Mouse (Mus musculus): ENCODE data around the gene Gm11111. TPM values are rescaled to one million over a fixed set of nuclear protein-coding genes. Genes with fewer than 3 reads are reported as not detected.
"Not testable (repeated sequence)": the region's sequence is repeated elsewhere in the genome, so short reads cannot be mapped to it uniquely, and the experiment has no call there.

Gm11111 gene
- total RNA-seq (2021): not detected
- long read RNA-seq, experiment 1: 0 reads
- long read RNA-seq, experiment 2: 0 reads

GRCm38 (mm10) chr5:98552395-98552794 lies at the start of gene Gm11111:
Gene Gm11111, plus strand, starts transcription at chr5:98552695.
- no peak for DNase-seq (ENCODE audit: low spot score in 2 of 2)

GRCm38 (mm10) chr5:98516214-98516613 lies 36.3 kb upstream of the Gm11111 start:
- no peak for DNase-seq (ENCODE audit: low spot score in 2 of 2)

- DNase-seq (ENCODE audit: low spot score in 2 of 2): no peak
These were observed 32.4 kb upstream of the Gm11111 start for GRCm38 (mm10) chr5:98520118-98520517.

- DNase-seq (ENCODE audit: low spot score in 2 of 2): no peak
These were observed 30.1 kb upstream of the Gm11111 start for GRCm38 (mm10) chr5:98522270-98522977.

GRCm38 (mm10) chr5:98523050-98523449 lies 29.4 kb upstream of the Gm11111 start:
- no peak for DNase-seq (ENCODE audit: low spot score in 2 of 2)

GRCm38 (mm10) chr5:98523783-98524182 lies 28.7 kb upstream of the Gm11111 start:
- no peak for DNase-seq (ENCODE audit: low spot score in 2 of 2)

GRCm38 (mm10) chr5:98541333-98541732 lies 11.2 kb upstream of the Gm11111 start:
- no peak for DNase-seq (ENCODE audit: low spot score in 2 of 2)

- DNase-seq (ENCODE audit: low spot score in 2 of 2): no peak
These were observed 2.2 kb upstream of the Gm11111 start for GRCm38 (mm10) chr5:98550285-98550684.

GRCm38 (mm10) chr5:98550873-98551272 lies 1.6 kb upstream of the Gm11111 start:
- no peak for DNase-seq (ENCODE audit: low spot score in 2 of 2)

- no peak for DNase-seq (ENCODE audit: low spot score in 2 of 2)
These were observed 511 bp downstream of the Gm11111 start for GRCm38 (mm10) chr5:98552811-98553601.

GRCm38 (mm10) chr5:98561301-98561700 lies 8.8 kb downstream of the Gm11111 start:
- DNase-seq (ENCODE audit: low spot score in 2 of 2): no peak

- no peak for DNase-seq (ENCODE audit: low spot score in 2 of 2)
These were observed 10.3 kb downstream of the Gm11111 start for GRCm38 (mm10) chr5:98562806-98563205.

- no peak for DNase-seq (ENCODE audit: low spot score in 2 of 2)
These were observed 11.3 kb downstream of the Gm11111 start for GRCm38 (mm10) chr5:98563801-98564200.

- DNase-seq (ENCODE audit: low spot score in 2 of 2): no peak
These were observed 14.1 kb downstream of the Gm11111 start for GRCm38 (mm10) chr5:98566461-98567193.

- DNase-seq (ENCODE audit: low spot score in 2 of 2): no peak
These were observed 16.0 kb downstream of the Gm11111 start for GRCm38 (mm10) chr5:98568481-98568880.

GRCm38 (mm10) chr5:98569029-98569513 lies 16.6 kb downstream of the Gm11111 start:
- no peak for DNase-seq (ENCODE audit: low spot score in 2 of 2)

- DNase-seq (ENCODE audit: low spot score in 2 of 2): no peak
These were observed 19.9 kb downstream of the Gm11111 start for GRCm38 (mm10) chr5:98572392-98572791.

- DNase-seq (ENCODE audit: low spot score in 2 of 2): no peak
These were observed 22.4 kb downstream of the Gm11111 start for GRCm38 (mm10) chr5:98574711-98575470.

- DNase-seq (ENCODE audit: low spot score in 2 of 2): no peak
These were observed 23.0 kb downstream of the Gm11111 start for GRCm38 (mm10) chr5:98575471-98575834.

- not testable (repeated sequence) for DNase-seq (ENCODE audit: low spot score in 2 of 2)
These were observed 24.0 kb downstream of the Gm11111 start for GRCm38 (mm10) chr5:98576538-98576937.

- no peak for DNase-seq (ENCODE audit: low spot score in 2 of 2)
These were observed 25.9 kb downstream of the Gm11111 start for GRCm38 (mm10) chr5:98578398-98578797.
